Mouse (Mus musculus) limb, embryonic 11.5 days (tissue): ENCODE data around the gene Cxcl12. TPM values are rescaled to one million over a fixed set of nuclear protein-coding genes. Genes with fewer than 3 reads are reported as not detected.

Experiments
- ATAC-seq: fragments of 200-750 bp; cut with Nextera tagmentation; 2 replicates; pipeline ENCODE4 v1.8.0; 2017; ENCODE audit warnings: low read depth; ENCODE audit not compliant: insufficient number of reproducible peaks, low FRiP score, low TSS enrichment
- DNase-seq: peaks from one replicate; pipeline ENCODE4 v3.0.0-alpha.2; 2015; ENCODE audit warnings: low spot score
- H3K27ac ChIP-seq: fragments of 300-500 bp; sonication (generic); replicated peaks from 2 replicates; pipeline ENCODE4 v1.5.1; 2014; ENCODE audit warnings: low read depth, mild to moderate bottlenecking, low read length
- H3K27me3 ChIP-seq: fragments of 300-500 bp; sonication (generic); 2 replicates; pipeline ENCODE4 v1.6.1; 2014; ENCODE audit warnings: mild to moderate bottlenecking, low read length, mixed read lengths; ENCODE audit not compliant: control insufficient read depth, insufficient read depth
- H3K36me3 ChIP-seq: fragments of 300-500 bp; sonication (generic); 2 replicates; pipeline ENCODE4 v1.6.1; 2014; ENCODE audit warnings: mild to moderate bottlenecking, low read length, moderate library complexity, mixed read lengths; ENCODE audit not compliant: control insufficient read depth, insufficient read depth
- H3K4me1 ChIP-seq: fragments of 300-500 bp; sonication (generic); 2 replicates; pipeline ENCODE4 v1.6.1; 2014; ENCODE audit warnings: low read length, mixed read lengths; ENCODE audit not compliant: control insufficient read depth, insufficient read depth
- H3K4me2 ChIP-seq: fragments of 300-500 bp; sonication (generic); 2 replicates; pipeline ENCODE4 v1.6.1; 2014; ENCODE audit warnings: low read depth, mild to moderate bottlenecking, moderate library complexity; ENCODE audit not compliant: severe bottlenecking
- H3K4me3 ChIP-seq: fragments of 300-500 bp; sonication (generic); 2 replicates; pipeline ENCODE4 v1.5.1; 2014; ENCODE audit warnings: low read depth, low read length
- H3K9ac ChIP-seq: fragments of 300-500 bp; sonication (generic); 2 replicates; pipeline ENCODE4 v1.6.1; 2014; ENCODE audit warnings: mild to moderate bottlenecking, low read length
- H3K9me3 ChIP-seq: fragments of 300-500 bp; sonication (generic); 2 replicates; pipeline ENCODE4 v1.6.1; 2016; ENCODE audit warnings: low read length; ENCODE audit not compliant: control insufficient read depth
- WGBS: fragments of 180-500 bp; shearing (Covaris S2); extraction: QIAGEN DNeasy Blood & Tissue Kit; methylation state at CpG from one replicate; pipeline ENCODE4 v1.1.7; 2014; 5-methylcytosine and 5-hydroxymethylcytosine counted together
- polyA plus RNA-seq: library from polyadenylated mRNA; unstranded; fragments of >200 nt; fragmentation: Nextera tagmentation; extraction: Ambion mirVana; gene quantifications from 2 replicates; pipeline ENCODE4 v1.2.1, GENCODE M21; 2014

Cxcl12 gene
- polyA plus RNA-seq, 1 experiment from 2014 or later: 86.0 TPM

GRCm38 (mm10) chr6:117219300-117219680, 51.0 kb downstream of the Cxcl12 start:
- no peaks in the 10 kb centered on the region for H3K36me3 ChIP-seq
- no peak overlapping the region for H3K4me3 ChIP-seq
- no peak overlapping the region for H3K9ac ChIP-seq
- H3K4me1 ChIP-seq: peaks cover 4% of the 10 kb centered on the region; the same call in 1 of the 2 replicates
- WGBS: 56% methylated on average over 3 of the region's 3 CpGs
- DNase-seq (peak; percentile 29), ATAC-seq (no peak)
- no peaks in the 10 kb centered on the region for H3K27me3 ChIP-seq
- no peak overlapping the region for H3K4me2 ChIP-seq
- no peak overlapping the region for H3K27ac ChIP-seq
- no peaks in the 10 kb centered on the region for H3K9me3 ChIP-seq

DNA sequence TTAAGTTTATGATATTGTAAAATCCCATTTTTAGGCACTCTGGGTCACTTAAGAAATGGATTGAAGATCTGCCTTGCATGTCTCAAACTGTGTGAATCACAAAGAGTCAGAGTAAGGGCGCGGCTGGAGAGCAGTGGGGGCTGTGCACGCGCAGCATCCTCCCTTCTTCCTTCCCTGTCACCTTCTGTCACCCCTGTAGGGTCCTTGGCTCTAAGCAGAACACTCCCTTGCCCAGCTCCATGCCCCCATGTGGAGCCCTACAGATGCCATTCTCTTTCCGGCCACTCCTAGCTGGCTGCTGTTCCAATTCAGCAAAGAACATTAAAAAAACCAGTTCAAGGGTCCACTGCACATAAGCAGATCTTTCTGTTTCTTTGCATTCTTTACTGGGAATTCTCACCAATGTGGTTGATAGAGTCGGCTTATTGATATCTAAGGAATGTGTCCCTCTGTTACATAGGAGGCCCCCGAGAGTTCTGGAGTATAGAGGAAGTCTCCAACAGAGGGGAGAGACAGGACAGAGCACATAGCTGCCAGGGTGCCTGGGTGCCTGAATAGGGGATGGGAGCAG, 51.7 kb downstream of the Cxcl12 start:
- DNase-seq: no peak
- 91% methylated on average over 7 of the region's 7 CpGs for WGBS

GRCm38 (mm10) chr6:117220831-117221345, 52.6 kb downstream of the Cxcl12 start:
- DNase-seq: no peak
- Histone ChIP-seq H3K27ac (no peak overlapping the region), H3K9me3 (no peaks in the 10 kb centered on the region), H3K4me2 (no peak overlapping the region), H3K9ac (no peak overlapping the region), H3K27me3 (no peaks in the 10 kb centered on the region), H3K4me3 (no peak overlapping the region), H3K36me3 (no peaks in the 10 kb centered on the region), H3K4me1 (peaks cover 8% of the 10 kb centered on the region; the same call in 1 of the 2 replicates)
- ATAC-seq: no peak
- 70% methylated on average over 11 of the region's 11 CpGs for WGBS

More for the DNA sequence above, 51.7 kb downstream of the Cxcl12 start:
- H3K9ac ChIP-seq: no peak overlapping the region
- H3K36me3 ChIP-seq: no peaks in the 10 kb centered on the region
- ATAC-seq: no peak
- H3K4me1 ChIP-seq: peaks cover 8% of the 10 kb centered on the region; the same call in 1 of the 2 replicates
- H3K27ac ChIP-seq: no peak overlapping the region
- H3K9me3 ChIP-seq: no peaks in the 10 kb centered on the region
- H3K4me2 ChIP-seq: no peak overlapping the region
- no peak overlapping the region for H3K4me3 ChIP-seq
- no peaks in the 10 kb centered on the region for H3K27me3 ChIP-seq
